Mouse (Mus musculus): ENCODE measurements around the gene Eif3a. TPM values are rescaled to one million over a fixed set of nuclear protein-coding genes. Genes with fewer than 3 reads are reported as not detected.

The Eif3a gene
- polyA plus RNA-seq, 1 experiment from 2014 or later = 162 TPM

GRCm38 (mm10) chr19:60756192-60757098 lies 34.0 kb downstream of the Eif3a start:
- peaks cover 28% of the 10 kb centered on the region for H3K27me3 ChIP-seq
- H3K4me2 ChIP-seq (replicated peaks) = peak overlapping the region; percentile 99
- under 1% methylated on average over 106 of the region's 115 CpGs for WGBS
- H3K4me1 ChIP-seq = peaks cover 17% of the 10 kb centered on the region
- no peak overlapping the region for H3K27ac ChIP-seq
- peak; percentile 60 for ATAC-seq (ENCODE audit: low FRiP score, low read depth)
- H3K36me3 ChIP-seq = peaks cover 10% of the 10 kb centered on the region
- peak overlapping the region; percentile 70 for H3K4me3 ChIP-seq
- peak overlapping the region; percentile 72 for H3K9ac ChIP-seq
- H3K9me3 ChIP-seq = no peaks in the 10 kb centered on the region

GRCm38 (mm10) chr19:60755438-60756191 lies 34.8 kb downstream of the Eif3a start, which contains the start of gene Nanos1:
Nanos1 (plus strand) TSS chr19:60755987.
- Histone ChIP-seq H3K9ac (peak within 1 kb of the TSS; percentile 72), H3K4me1 (peaks cover 17% of the 10 kb centered on the region), H3K36me3 (peaks cover 10% of the 10 kb centered on the region), H3K4me3 (peak within 1 kb of the TSS; percentile 70), H3K27me3 (peaks cover 28% of the 10 kb centered on the region), H3K27ac (no peak within 1 kb of the TSS), H3K4me2 (replicated peaks) (peak within 1 kb of the TSS; percentile 99), H3K9me3 (no peaks in the 10 kb centered on the region)
- peak; percentile 93 for ATAC-seq (ENCODE audit: low FRiP score, low read depth)
- under 1% methylated on average over 58 of the region's 58 CpGs for WGBS

GRCm38 (mm10) chr19:60747801-60748200 lies 42.7 kb downstream of the Eif3a start:
- no peak overlapping the region for H3K27ac ChIP-seq
- H3K27me3 ChIP-seq = no peaks in the 10 kb centered on the region
- no peak for ATAC-seq (ENCODE audit: low FRiP score, low read depth)
- H3K9me3 ChIP-seq = no peaks in the 10 kb centered on the region
- no peak overlapping the region for H3K4me2 ChIP-seq (replicated peaks)
- no peaks in the 10 kb centered on the region for H3K4me1 ChIP-seq
- H3K36me3 ChIP-seq = no peaks in the 10 kb centered on the region
- no peak overlapping the region for H3K4me3 ChIP-seq
- 71% methylated on average over 1 of the region's 1 CpGs for WGBS
- no peak overlapping the region for H3K9ac ChIP-seq

- Histone ChIP-seq H3K4me1 (no peaks in the 10 kb centered on the region), H3K36me3 (no peaks in the 10 kb centered on the region), H3K27ac (no peak overlapping the region), H3K4me3 (no peak overlapping the region), H3K4me2 (replicated peaks) (no peak overlapping the region), H3K9me3 (no peaks in the 10 kb centered on the region), H3K9ac (no peak overlapping the region), H3K27me3 (no peaks in the 10 kb centered on the region)
- ATAC-seq (ENCODE audit: low FRiP score, low read depth) = no peak
- 65% methylated on average over 5 of the region's 5 CpGs for WGBS
Measured at GRCm38 (mm10) chr19:60743767-60744547, 46.5 kb downstream of the Eif3a start.

- no peak overlapping the region for H3K4me2 ChIP-seq (replicated peaks)
- H3K9me3 ChIP-seq = no peaks in the 10 kb centered on the region
- no peak overlapping the region for H3K9ac ChIP-seq
- H3K4me1 ChIP-seq = no peaks in the 10 kb centered on the region
- 73% methylated on average over 1 of the region's 1 CpGs for WGBS
- H3K4me3 ChIP-seq = no peak overlapping the region
- H3K36me3 ChIP-seq = no peaks in the 10 kb centered on the region
- H3K27me3 ChIP-seq = no peaks in the 10 kb centered on the region
- ATAC-seq (ENCODE audit: low FRiP score, low read depth) = no peak
- H3K27ac ChIP-seq = no peak overlapping the region
Measured at GRCm38 (mm10) chr19:60740560-60740959, 49.9 kb downstream of the Eif3a start.

GRCm38 (mm10) chr19:60731966-60732365 lies 58.5 kb downstream of the Eif3a start:
- Histone ChIP-seq H3K4me3 (no peak overlapping the region), H3K27me3 (no peaks in the 10 kb centered on the region), H3K4me1 (no peaks in the 10 kb centered on the region), H3K9ac (no peak overlapping the region), H3K27ac (no peak overlapping the region), H3K9me3 (no peaks in the 10 kb centered on the region), H3K36me3 (no peaks in the 10 kb centered on the region), H3K4me2 (replicated peaks) (no peak overlapping the region)
- WGBS = 77% methylated on average over 1 of the region's 1 CpGs
- no peak for ATAC-seq (ENCODE audit: low FRiP score, low read depth)

- Histone ChIP-seq H3K4me3 (no peak overlapping the region), H3K27ac (no peak overlapping the region), H3K9me3 (no peaks in the 10 kb centered on the region), H3K36me3 (no peaks in the 10 kb centered on the region), H3K4me2 (replicated peaks) (no peak overlapping the region), H3K9ac (no peak overlapping the region), H3K4me1 (no peaks in the 10 kb centered on the region), H3K27me3 (no peaks in the 10 kb centered on the region)
- 83% methylated on average over 1 of the region's 1 CpGs for WGBS
- ATAC-seq (ENCODE audit: low FRiP score, low read depth) = no peak
Measured at GRCm38 (mm10) chr19:60731299-60731698, 59.2 kb downstream of the Eif3a start.

GRCm38 (mm10) chr19:60730281-60730852 lies 60.1 kb downstream of the Eif3a start:
- Histone ChIP-seq H3K27ac (no peak overlapping the region), H3K36me3 (no peaks in the 10 kb centered on the region), H3K27me3 (no peaks in the 10 kb centered on the region), H3K4me2 (replicated peaks) (no peak overlapping the region), H3K9me3 (no peaks in the 10 kb centered on the region), H3K4me1 (no peaks in the 10 kb centered on the region), H3K9ac (no peak overlapping the region), H3K4me3 (no peak overlapping the region)
- no peak for ATAC-seq (ENCODE audit: low FRiP score, low read depth)
- WGBS = 47% methylated on average over 2 of the region's 2 CpGs

GRCm38 (mm10) chr19:60716381-60716780 lies 74.1 kb downstream of the Eif3a start:
- no peaks in the 10 kb centered on the region for H3K36me3 ChIP-seq
- H3K27ac ChIP-seq = no peak overlapping the region
- H3K9ac ChIP-seq = no peak overlapping the region
- H3K27me3 ChIP-seq = no peaks in the 10 kb centered on the region
- WGBS = 93% methylated on average over 2 of the region's 2 CpGs
- no peaks in the 10 kb centered on the region for H3K9me3 ChIP-seq
- no peak overlapping the region for H3K4me3 ChIP-seq
- H3K4me2 ChIP-seq (replicated peaks) = no peak overlapping the region
- no peak for ATAC-seq (ENCODE audit: low FRiP score, low read depth)
- H3K4me1 ChIP-seq = no peaks in the 10 kb centered on the region

- H3K4me3 ChIP-seq = no peak overlapping the region
- no peaks in the 10 kb centered on the region for H3K36me3 ChIP-seq
- H3K27ac ChIP-seq = no peak overlapping the region
- H3K4me2 ChIP-seq (replicated peaks) = no peak overlapping the region
- no peaks in the 10 kb centered on the region for H3K9me3 ChIP-seq
- H3K27me3 ChIP-seq = no peaks in the 10 kb centered on the region
- H3K4me1 ChIP-seq = no peaks in the 10 kb centered on the region
- no peak overlapping the region for H3K9ac ChIP-seq
- no peak for ATAC-seq (ENCODE audit: low FRiP score, low read depth)
- WGBS = 82% methylated on average over 2 of the region's 2 CpGs
Measured at GRCm38 (mm10) chr19:60712577-60712976, 77.9 kb downstream of the Eif3a start.
